Mouse (Mus musculus): ENCODE measurements around the gene Sema3e. TPM values are rescaled to one million over a fixed set of nuclear protein-coding genes. Genes with fewer than 3 reads are reported as not detected.

Sema3e gene
- polyA plus RNA-seq, 1 experiment from 2014 or later = 1.0 TPM

- 85% methylated on average over 10 of the region's 10 CpGs for WGBS
- Histone ChIP-seq H3K9me3 (ENCODE audit: control insufficient read depth) (no peaks in the 10 kb centered on the region), H3K9ac (ENCODE audit: low read depth, low read length) (no peak overlapping the region), H3K4me1 (replicated peaks; ENCODE audit: control insufficient read depth, insufficient read depth, low read length) (no peaks in the 10 kb centered on the region), H3K27me3 (replicated peaks; ENCODE audit: control insufficient read depth, insufficient read depth, low read length) (no peaks in the 10 kb centered on the region), H3K36me3 (ENCODE audit: control insufficient read depth, insufficient read depth) (no peaks in the 10 kb centered on the region), H3K4me2 (replicated peaks; ENCODE audit: low read depth) (no peak overlapping the region), H3K4me3 (ENCODE audit: low read depth, low read length) (no peak overlapping the region), H3K27ac (ENCODE audit: low read depth, low read length) (no peak overlapping the region)
- TF ChIP-seq CTCF (IDR thresholded peaks at IDR 0.05; ENCODE audit: low read depth) = no peak
- no peak for ATAC-seq
Observed at GRCm38 (mm10) chr5:14173355-14174183, 148.5 kb downstream of the Sema3e start.

GRCm38 (mm10) chr5:14180571-14180970 lies 155.5 kb downstream of the Sema3e start:
- 88% methylated on average over 10 of the region's 10 CpGs for WGBS

GRCm38 (mm10) chr5:14182156-14182555 lies 157.1 kb downstream of the Sema3e start:
- 83% methylated on average over 11 of the region's 11 CpGs for WGBS
- no peak for TF ChIP-seq CTCF (IDR thresholded peaks at IDR 0.05; ENCODE audit: low read depth)

More at GRCm38 (mm10) chr5:14180571-14180970, 155.5 kb downstream of the Sema3e start:
- ATAC-seq = no peak
- Histone ChIP-seq H3K27me3 (replicated peaks; ENCODE audit: control insufficient read depth, insufficient read depth, low read length) (no peaks in the 10 kb centered on the region), H3K27ac (ENCODE audit: low read depth, low read length) (no peak overlapping the region), H3K4me2 (replicated peaks; ENCODE audit: low read depth) (no peak overlapping the region), H3K36me3 (ENCODE audit: control insufficient read depth, insufficient read depth) (no peaks in the 10 kb centered on the region), H3K9ac (ENCODE audit: low read depth, low read length) (no peak overlapping the region), H3K9me3 (ENCODE audit: control insufficient read depth) (no peaks in the 10 kb centered on the region), H3K4me3 (ENCODE audit: low read depth, low read length) (no peak overlapping the region), H3K4me1 (replicated peaks; ENCODE audit: control insufficient read depth, insufficient read depth, low read length) (no peaks in the 10 kb centered on the region)
- no peak for TF ChIP-seq CTCF (IDR thresholded peaks at IDR 0.05; ENCODE audit: low read depth)

GRCm38 (mm10) chr5:14195172-14195819 lies 170.2 kb downstream of the Sema3e start:
- 68% methylated on average over 6 of the region's 6 CpGs for WGBS
- TF ChIP-seq CTCF (IDR thresholded peaks at IDR 0.05; ENCODE audit: low read depth) = peak; percentile 24
- H3K4me2 ChIP-seq (replicated peaks; ENCODE audit: low read depth) = no peak overlapping the region
- no peaks in the 10 kb centered on the region for H3K4me1 ChIP-seq (replicated peaks; ENCODE audit: control insufficient read depth, insufficient read depth, low read length)
- H3K27ac ChIP-seq (ENCODE audit: low read depth, low read length) = no peak overlapping the region
- H3K27me3 ChIP-seq (replicated peaks; ENCODE audit: control insufficient read depth, insufficient read depth, low read length) = no peaks in the 10 kb centered on the region
- ATAC-seq = no peak
- no peak overlapping the region for H3K9ac ChIP-seq (ENCODE audit: low read depth, low read length)
- H3K36me3 ChIP-seq (ENCODE audit: control insufficient read depth, insufficient read depth) = no peaks in the 10 kb centered on the region
- H3K4me3 ChIP-seq (ENCODE audit: low read depth, low read length) = no peak overlapping the region
- H3K9me3 ChIP-seq (ENCODE audit: control insufficient read depth) = no peaks in the 10 kb centered on the region

More at GRCm38 (mm10) chr5:14182156-14182555, 157.1 kb downstream of the Sema3e start:
- H3K9ac ChIP-seq (ENCODE audit: low read depth, low read length) = no peak overlapping the region
- no peak overlapping the region for H3K4me3 ChIP-seq (ENCODE audit: low read depth, low read length)
- no peaks in the 10 kb centered on the region for H3K27me3 ChIP-seq (replicated peaks; ENCODE audit: control insufficient read depth, insufficient read depth, low read length)
- H3K4me2 ChIP-seq (replicated peaks; ENCODE audit: low read depth) = no peak overlapping the region
- H3K4me1 ChIP-seq (replicated peaks; ENCODE audit: control insufficient read depth, insufficient read depth, low read length) = no peaks in the 10 kb centered on the region
- H3K36me3 ChIP-seq (ENCODE audit: control insufficient read depth, insufficient read depth) = no peaks in the 10 kb centered on the region
- no peak overlapping the region for H3K27ac ChIP-seq (ENCODE audit: low read depth, low read length)
- no peaks in the 10 kb centered on the region for H3K9me3 ChIP-seq (ENCODE audit: control insufficient read depth)
- ATAC-seq = no peak

- Histone ChIP-seq H3K9me3 (ENCODE audit: control insufficient read depth) (no peaks in the 10 kb centered on the region), H3K9ac (ENCODE audit: low read depth, low read length) (no peak overlapping the region), H3K4me2 (replicated peaks; ENCODE audit: low read depth) (no peak overlapping the region), H3K27ac (ENCODE audit: low read depth, low read length) (no peak overlapping the region), H3K36me3 (ENCODE audit: control insufficient read depth, insufficient read depth) (no peaks in the 10 kb centered on the region), H3K4me3 (ENCODE audit: low read depth, low read length) (no peak overlapping the region), H3K4me1 (replicated peaks; ENCODE audit: control insufficient read depth, insufficient read depth, low read length) (no peaks in the 10 kb centered on the region), H3K27me3 (replicated peaks; ENCODE audit: control insufficient read depth, insufficient read depth, low read length) (no peaks in the 10 kb centered on the region)
- TF ChIP-seq CTCF (IDR thresholded peaks at IDR 0.05; ENCODE audit: low read depth) = no peak
- WGBS = 25% methylated on average over 3 of the region's 3 CpGs
- ATAC-seq = no peak
Observed at GRCm38 (mm10) chr5:14198344-14199040, 173.4 kb downstream of the Sema3e start.

GRCm38 (mm10) chr5:14206794-14207193 lies 181.7 kb downstream of the Sema3e start:
- Histone ChIP-seq H3K9me3 (ENCODE audit: control insufficient read depth) (no peaks in the 10 kb centered on the region), H3K9ac (ENCODE audit: low read depth, low read length) (no peak overlapping the region), H3K4me1 (replicated peaks; ENCODE audit: control insufficient read depth, insufficient read depth, low read length) (no peaks in the 10 kb centered on the region), H3K4me3 (ENCODE audit: low read depth, low read length) (no peak overlapping the region), H3K36me3 (ENCODE audit: control insufficient read depth, insufficient read depth) (no peaks in the 10 kb centered on the region), H3K27me3 (replicated peaks; ENCODE audit: control insufficient read depth, insufficient read depth, low read length) (no peaks in the 10 kb centered on the region), H3K4me2 (replicated peaks; ENCODE audit: low read depth) (no peak overlapping the region), H3K27ac (ENCODE audit: low read depth, low read length) (no peak overlapping the region)
- TF ChIP-seq CTCF (IDR thresholded peaks at IDR 0.05; ENCODE audit: low read depth) = no peak
- no peak for ATAC-seq
- WGBS = 66% methylated on average over 2 of the region's 2 CpGs

Measured in intestine, postnatal 0 days (tissue).